Mouse (Mus musculus): ENCODE data around the gene Prpf38b.
"Not testable (repeated sequence)": the region's sequence is repeated elsewhere in the genome, so short reads cannot be mapped to it uniquely, and the experiment has no call there.

The Prpf38b gene

GRCm38 (mm10) chr3:108863091-108863490 lies 48.4 kb downstream of the Prpf38b start:
- DNase-seq (ENCODE audit: extremely low read depth, insufficient read length, low spot score), result peak; percentile 59

DNA sequence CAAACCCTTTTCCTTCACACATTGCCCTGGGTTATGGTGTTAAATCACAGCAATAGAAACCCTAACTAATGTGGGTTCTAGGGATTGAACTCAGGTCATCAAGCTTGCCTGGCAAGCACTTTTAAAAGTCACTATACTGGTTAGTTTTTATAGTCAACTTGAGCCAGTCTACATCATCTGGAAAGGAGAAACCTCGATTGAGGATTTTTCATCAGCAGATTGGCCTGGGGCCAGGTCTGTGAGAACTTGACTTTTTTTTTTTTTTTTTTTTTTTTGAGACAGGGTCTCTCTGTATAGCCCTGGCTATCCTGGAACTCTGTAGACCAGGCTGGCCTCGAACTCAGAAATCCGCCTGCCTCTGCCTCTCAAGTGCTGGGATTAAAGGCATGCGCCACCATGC lies 49.2 kb downstream of the Prpf38b start:
- DNase-seq (ENCODE audit: extremely low read depth, insufficient read length, low spot score), result not testable (repeated sequence)

DNA sequence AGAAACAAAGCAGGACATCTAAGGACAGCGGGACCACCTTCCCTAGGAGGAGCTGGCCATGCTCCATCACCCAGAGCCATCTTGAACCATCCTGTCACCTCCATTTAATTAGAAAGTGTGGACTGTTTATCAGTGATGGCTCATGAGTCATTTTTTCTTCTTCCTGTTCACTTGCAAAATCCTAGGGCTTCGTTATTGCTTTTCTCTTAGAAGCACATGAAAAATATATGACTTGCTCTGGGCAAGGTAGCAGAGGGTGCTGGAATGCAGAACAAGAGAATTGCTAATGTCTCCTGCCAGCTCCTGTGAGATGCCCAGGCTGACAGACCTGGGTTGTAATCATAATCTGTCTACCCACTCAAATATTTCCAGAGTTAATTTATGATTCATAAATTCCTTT lies 50.7 kb downstream of the Prpf38b start:
- DNase-seq (ENCODE audit: extremely low read depth, insufficient read length, low spot score), result no peak

- peak; percentile 78 for DNase-seq (ENCODE audit: extremely low read depth, insufficient read length, low spot score)
Measured at GRCm38 (mm10) chr3:108858231-108858770, 53.2 kb downstream of the Prpf38b start.

GRCm38 (mm10) chr3:108857714-108858113 lies 53.8 kb downstream of the Prpf38b start:
- no peak for DNase-seq (ENCODE audit: extremely low read depth, insufficient read length, low spot score)

DNA sequence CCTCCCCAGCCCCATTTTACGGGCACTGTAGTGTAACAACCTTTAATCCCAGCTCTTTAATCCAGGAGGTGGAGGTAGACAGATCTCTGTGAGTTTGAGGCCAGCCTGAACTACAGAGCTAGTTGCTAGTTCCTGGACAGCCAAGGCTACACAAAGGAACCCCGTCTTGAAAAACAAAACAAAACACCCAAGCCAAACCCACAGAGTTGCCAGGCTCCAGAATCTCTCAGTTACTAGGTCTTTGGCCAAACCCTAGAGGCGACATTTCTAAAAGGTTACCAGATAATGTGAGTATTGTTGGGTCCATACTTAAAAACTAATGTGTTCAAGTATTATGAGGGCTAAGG lies 54.4 kb downstream of the Prpf38b start:
- DNase-seq (ENCODE audit: extremely low read depth, insufficient read length, low spot score), result no peak

- DNase-seq (ENCODE audit: extremely low read depth, insufficient read length, low spot score), result no peak
Measured at GRCm38 (mm10) chr3:108856386-108857123, 55.0 kb downstream of the Prpf38b start.

- DNase-seq (ENCODE audit: extremely low read depth, insufficient read length, low spot score), result peak; percentile 61
Measured at GRCm38 (mm10) chr3:108855864-108856263, 55.7 kb downstream of the Prpf38b start.

- peak; percentile 79 for DNase-seq (ENCODE audit: extremely low read depth, insufficient read length, low spot score)
Measured at GRCm38 (mm10) chr3:108855371-108855770, 56.2 kb downstream of the Prpf38b start.

DNA sequence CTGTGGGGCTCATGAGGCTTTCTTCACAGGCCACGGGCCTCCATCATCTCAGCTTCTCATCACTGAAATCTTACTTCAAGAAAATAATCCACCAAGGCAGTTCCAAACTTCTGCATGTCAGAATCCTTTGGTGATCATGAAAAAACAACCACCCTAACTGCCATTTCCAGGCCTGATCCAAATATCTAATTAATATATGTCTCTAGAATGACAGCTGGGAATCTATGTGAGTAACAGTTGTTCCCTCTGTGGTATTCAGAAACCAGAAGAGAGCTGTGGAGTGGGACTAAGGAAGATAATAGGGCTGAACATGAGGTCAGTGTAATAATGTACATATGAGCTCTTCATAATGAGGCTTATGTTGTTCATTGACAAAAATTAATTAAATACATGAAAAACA lies 58.3 kb downstream of the Prpf38b start:
- no peak for DNase-seq (ENCODE audit: extremely low read depth, insufficient read length, low spot score)
